Mouse (Mus musculus): ENCODE results near the gene Prss28. TPM values are rescaled to one million over a fixed set of nuclear protein-coding genes. Genes with fewer than 3 reads are reported as not detected.

Prss28 gene
- polyA plus RNA-seq, 1 experiment: 0.13 TPM

GRCm38 (mm10) chr17:25293495-25293894, 15.0 kb upstream of the Prss28 start:
- TF ChIP-seq POLR2A (IDR thresholded peaks at IDR 0.05; ENCODE audit: control insufficient read depth, extremely low read depth, insufficient read depth, low read length, poor library complexity) (no peak), CTCF (IDR thresholded peaks at IDR 0.05; ENCODE audit: borderline replicate concordance, control insufficient read depth, extremely low read depth, insufficient read depth, low read length, poor library complexity) (no peak)
- Histone ChIP-seq H3K4me1 (replicated peaks; ENCODE audit: control insufficient read depth, insufficient read depth, low read length) (no peaks in the 10 kb centered on the region), H3K36me3 (ENCODE audit: control insufficient read depth, insufficient read depth, low read length) (no peaks in the 10 kb centered on the region), H3K4me3 (ENCODE audit: control insufficient read depth, insufficient read depth, low read length) (no peak overlapping the region), H3K27me3 (ENCODE audit: control insufficient read depth, insufficient read depth, low read length) (no peaks in the 10 kb centered on the region), H3K27ac (ENCODE audit: control insufficient read depth, insufficient read depth, low read length) (no peak overlapping the region)
- DNase-seq: no peak
- 68% methylated on average over 5 of the region's 5 CpGs for WGBS

- 82% methylated on average over 1 of the region's 1 CpGs for WGBS
- Histone ChIP-seq H3K4me3 (ENCODE audit: control insufficient read depth, insufficient read depth, low read length) (no peak overlapping the region), H3K36me3 (ENCODE audit: control insufficient read depth, insufficient read depth, low read length) (no peaks in the 10 kb centered on the region), H3K4me1 (replicated peaks; ENCODE audit: control insufficient read depth, insufficient read depth, low read length) (no peaks in the 10 kb centered on the region), H3K27ac (ENCODE audit: control insufficient read depth, insufficient read depth, low read length) (no peak overlapping the region), H3K27me3 (ENCODE audit: control insufficient read depth, insufficient read depth, low read length) (no peaks in the 10 kb centered on the region)
- no peak for DNase-seq
- TF ChIP-seq POLR2A (IDR thresholded peaks at IDR 0.05; ENCODE audit: control insufficient read depth, extremely low read depth, insufficient read depth, low read length, poor library complexity): no peak
- no peak for TF ChIP-seq CTCF (IDR thresholded peaks at IDR 0.05; ENCODE audit: borderline replicate concordance, control insufficient read depth, extremely low read depth, insufficient read depth, low read length, poor library complexity)
Measured at GRCm38 (mm10) chr17:25294111-25294510, 14.3 kb upstream of the Prss28 start.

- H3K27ac ChIP-seq (ENCODE audit: control insufficient read depth, insufficient read depth, low read length): no peak within 1 kb of the TSS
- DNase-seq: no peak
- TF ChIP-seq CTCF (IDR thresholded peaks at IDR 0.05; ENCODE audit: borderline replicate concordance, control insufficient read depth, extremely low read depth, insufficient read depth, low read length, poor library complexity) (no peak), POLR2A (IDR thresholded peaks at IDR 0.05; ENCODE audit: control insufficient read depth, extremely low read depth, insufficient read depth, low read length, poor library complexity) (no peak)
- no peak within 1 kb of the TSS for H3K4me3 ChIP-seq (ENCODE audit: control insufficient read depth, insufficient read depth, low read length)
- no peaks in the 10 kb centered on the region for H3K36me3 ChIP-seq (ENCODE audit: control insufficient read depth, insufficient read depth, low read length)
- 89% methylated on average over 5 of the region's 5 CpGs for WGBS
- H3K4me1 ChIP-seq (replicated peaks; ENCODE audit: control insufficient read depth, insufficient read depth, low read length): no peaks in the 10 kb centered on the region
- no peaks in the 10 kb centered on the region for H3K27me3 ChIP-seq (ENCODE audit: control insufficient read depth, insufficient read depth, low read length)
Measured at GRCm38 (mm10) chr17:25298094-25298493, 10.4 kb upstream of the Prss28 start, which contains the start of gene Prss34. TSS of gene Prss34 (plus strand) at chr17:25298394.

GRCm38 (mm10) chr17:25318354-25318753, 9.9 kb downstream of the Prss28 start, which contains the start of gene Prss29:
TSS of gene Prss29 (plus strand) at chr17:25318654.
- 0 out of 2 replicates have a peak, but pooled peaks cover 3% of the 10 kb centered on the region for H3K27me3 ChIP-seq (ENCODE audit: control insufficient read depth, insufficient read depth, low read length)
- H3K27ac ChIP-seq (ENCODE audit: control insufficient read depth, insufficient read depth, low read length): no peak within 1 kb of the TSS
- no peaks in the 10 kb centered on the region for H3K36me3 ChIP-seq (ENCODE audit: control insufficient read depth, insufficient read depth, low read length)
- WGBS: 77% methylated on average over 5 of the region's 5 CpGs
- no peak for TF ChIP-seq CTCF (IDR thresholded peaks at IDR 0.05; ENCODE audit: borderline replicate concordance, control insufficient read depth, extremely low read depth, insufficient read depth, low read length, poor library complexity)
- TF ChIP-seq POLR2A (IDR thresholded peaks at IDR 0.05; ENCODE audit: control insufficient read depth, extremely low read depth, insufficient read depth, low read length, poor library complexity): no peak
- H3K4me3 ChIP-seq (ENCODE audit: control insufficient read depth, insufficient read depth, low read length): no peak within 1 kb of the TSS
- no peaks in the 10 kb centered on the region for H3K4me1 ChIP-seq (replicated peaks; ENCODE audit: control insufficient read depth, insufficient read depth, low read length)
- DNase-seq: no peak

GRCm38 (mm10) chr17:25320819-25321218, 12.4 kb downstream of the Prss28 start:
- Histone ChIP-seq H3K4me3 (ENCODE audit: control insufficient read depth, insufficient read depth, low read length) (no peak overlapping the region), H3K27ac (ENCODE audit: control insufficient read depth, insufficient read depth, low read length) (no peak overlapping the region), H3K36me3 (ENCODE audit: control insufficient read depth, insufficient read depth, low read length) (no peaks in the 10 kb centered on the region), H3K27me3 (ENCODE audit: control insufficient read depth, insufficient read depth, low read length) (0 out of 2 replicates have a peak, but pooled peaks cover under 1% of the 10 kb centered on the region), H3K4me1 (replicated peaks; ENCODE audit: control insufficient read depth, insufficient read depth, low read length) (no peaks in the 10 kb centered on the region)
- no peak for DNase-seq
- TF ChIP-seq POLR2A (IDR thresholded peaks at IDR 0.05; ENCODE audit: control insufficient read depth, extremely low read depth, insufficient read depth, low read length, poor library complexity) (no peak), CTCF (IDR thresholded peaks at IDR 0.05; ENCODE audit: borderline replicate concordance, control insufficient read depth, extremely low read depth, insufficient read depth, low read length, poor library complexity) (no peak)
- 89% methylated on average over 8 of the region's 8 CpGs for WGBS

- Histone ChIP-seq H3K4me1 (replicated peaks; ENCODE audit: control insufficient read depth, insufficient read depth, low read length) (no peaks in the 10 kb centered on the region), H3K27ac (ENCODE audit: control insufficient read depth, insufficient read depth, low read length) (no peak overlapping the region), H3K4me3 (ENCODE audit: control insufficient read depth, insufficient read depth, low read length) (no peak overlapping the region), H3K36me3 (ENCODE audit: control insufficient read depth, insufficient read depth, low read length) (no peaks in the 10 kb centered on the region), H3K27me3 (ENCODE audit: control insufficient read depth, insufficient read depth, low read length) (no peaks in the 10 kb centered on the region)
- TF ChIP-seq CTCF (IDR thresholded peaks at IDR 0.05; ENCODE audit: borderline replicate concordance, control insufficient read depth, extremely low read depth, insufficient read depth, low read length, poor library complexity) (no peak), POLR2A (IDR thresholded peaks at IDR 0.05; ENCODE audit: control insufficient read depth, extremely low read depth, insufficient read depth, low read length, poor library complexity) (no peak)
- WGBS: 29% methylated on average over 2 of the region's 2 CpGs
- no peak for DNase-seq
Measured at GRCm38 (mm10) chr17:25322930-25323329, 14.5 kb downstream of the Prss28 start.

- Histone ChIP-seq H3K4me3 (ENCODE audit: control insufficient read depth, insufficient read depth, low read length) (no peak overlapping the region), H3K27me3 (ENCODE audit: control insufficient read depth, insufficient read depth, low read length) (no peaks in the 10 kb centered on the region), H3K27ac (ENCODE audit: control insufficient read depth, insufficient read depth, low read length) (no peak overlapping the region), H3K36me3 (ENCODE audit: control insufficient read depth, insufficient read depth, low read length) (no peaks in the 10 kb centered on the region), H3K4me1 (replicated peaks; ENCODE audit: control insufficient read depth, insufficient read depth, low read length) (no peaks in the 10 kb centered on the region)
- DNase-seq: no peak
- WGBS: 14% methylated on average over 9 of the region's 9 CpGs
- TF ChIP-seq POLR2A (IDR thresholded peaks at IDR 0.05; ENCODE audit: control insufficient read depth, extremely low read depth, insufficient read depth, low read length, poor library complexity) (no peak), CTCF (IDR thresholded peaks at IDR 0.05; ENCODE audit: borderline replicate concordance, control insufficient read depth, extremely low read depth, insufficient read depth, low read length, poor library complexity) (no peak)
Measured at GRCm38 (mm10) chr17:25332321-25332720, 23.9 kb downstream of the Prss28 start.
